Mouse (Mus musculus) urinary bladder, adult 18-20 months (tissue): ENCODE measurements around the gene Msrb1.
"Not testable (repeated sequence)": the region's sequence is repeated elsewhere in the genome, so short reads cannot be mapped to it uniquely, and the experiment has no call there.

Source experiments
- DNase-seq, 2 experiments: peaks; one replicate each; pipeline ENCODE4 v3.0.0; 2022; ENCODE audit warnings: low spot score in 2 of 2, mixed read lengths in 2 of 2

Msrb1 gene

GRCm38 (mm10) chr17:24719494-24720222 lies 16.8 kb upstream of the Msrb1 start:
- DNase-seq = peak; percentile 89 to 97

GRCm38 (mm10) chr17:24720616-24721015 lies 15.8 kb upstream of the Msrb1 start:
- DNase-seq = not testable (repeated sequence)

- DNase-seq = not testable (repeated sequence)
Observed at GRCm38 (mm10) chr17:24721383-24721955, 15.0 kb upstream of the Msrb1 start.

GRCm38 (mm10) chr17:24722220-24722924 lies 14.1 kb upstream of the Msrb1 start:
- no peak for DNase-seq

- DNase-seq = no peak
Observed at GRCm38 (mm10) chr17:24723122-24723880, 13.1 kb upstream of the Msrb1 start.

- peak in 1 of 2 experiments; percentile 28 for DNase-seq
Observed at GRCm38 (mm10) chr17:24723881-24724180, 12.6 kb upstream of the Msrb1 start.

GRCm38 (mm10) chr17:24724184-24724583 lies 12.3 kb upstream of the Msrb1 start, which contains the start of gene Ndufb10:
TSS of gene Ndufb10 (minus strand) at chr17:24724478.
- DNase-seq = peak; percentile 90 to 94

GRCm38 (mm10) chr17:24725637-24726390 lies 10.6 kb upstream of the Msrb1 start:
- DNase-seq = no peak

- no peak for DNase-seq
Observed at GRCm38 (mm10) chr17:24727618-24728017, 8.8 kb upstream of the Msrb1 start, which contains the start of gene Rpl3l. TSS of gene Rpl3l (plus strand) at chr17:24727820.

- DNase-seq = no peak
Observed at GRCm38 (mm10) chr17:24728184-24728583, 8.3 kb upstream of the Msrb1 start.

GRCm38 (mm10) chr17:24729067-24729466 lies 7.4 kb upstream of the Msrb1 start:
- DNase-seq = no peak

GRCm38 (mm10) chr17:24730787-24731186 lies 5.7 kb upstream of the Msrb1 start:
- DNase-seq = no peak

GRCm38 (mm10) chr17:24732233-24732935 lies 4.1 kb upstream of the Msrb1 start:
- no peak for DNase-seq

- no peak for DNase-seq
Observed at GRCm38 (mm10) chr17:24733434-24734050, 2.9 kb upstream of the Msrb1 start.

- no peak for DNase-seq
Observed at GRCm38 (mm10) chr17:24734513-24734912, 1.9 kb upstream of the Msrb1 start.

- no peak for DNase-seq
Observed at GRCm38 (mm10) chr17:24735446-24735845, 996 bp upstream of the Msrb1 start.

GRCm38 (mm10) chr17:24737135-24737810 lies 831 bp downstream of the Msrb1 start:
- DNase-seq = no peak

GRCm38 (mm10) chr17:24738238-24738637 lies 1.8 kb downstream of the Msrb1 start:
- no peak for DNase-seq

- no peak for DNase-seq
Observed at GRCm38 (mm10) chr17:24739926-24740325, 3.5 kb downstream of the Msrb1 start.

GRCm38 (mm10) chr17:24742307-24742706 lies 5.9 kb downstream of the Msrb1 start:
- DNase-seq = no peak
